Mouse (Mus musculus): ENCODE results near the gene Chst5.

- no peak for TF ChIP-seq CTCF (IDR thresholded peaks at IDR 0.05; ENCODE audit: low read depth, low read length)
- no peak for TF ChIP-seq GATA1 (IDR thresholded peaks at IDR 0.05; ENCODE audit: borderline replicate concordance, low read length)
- TF ChIP-seq TAL1 (conservative IDR thresholded peaks at IDR 0.05; ENCODE audit: low read depth, low read length): no peak
- TF ChIP-seq POLR2AphosphoS5 (IDR thresholded peaks at IDR 0.05; ENCODE audit: insufficient replicate concordance, low read depth, low read length): no peak
- no peak for TF ChIP-seq GATA2 (IDR thresholded peaks at IDR 0.05; ENCODE audit: borderline replicate concordance, low read depth, low read length)
These were observed 21.5 kb upstream of the Chst5 start for GRCm38 (mm10) chr8:111931721-111932120.
